8 mouse cellular contexts compared by ENCODE assay signal in the genomic region with DNA sequence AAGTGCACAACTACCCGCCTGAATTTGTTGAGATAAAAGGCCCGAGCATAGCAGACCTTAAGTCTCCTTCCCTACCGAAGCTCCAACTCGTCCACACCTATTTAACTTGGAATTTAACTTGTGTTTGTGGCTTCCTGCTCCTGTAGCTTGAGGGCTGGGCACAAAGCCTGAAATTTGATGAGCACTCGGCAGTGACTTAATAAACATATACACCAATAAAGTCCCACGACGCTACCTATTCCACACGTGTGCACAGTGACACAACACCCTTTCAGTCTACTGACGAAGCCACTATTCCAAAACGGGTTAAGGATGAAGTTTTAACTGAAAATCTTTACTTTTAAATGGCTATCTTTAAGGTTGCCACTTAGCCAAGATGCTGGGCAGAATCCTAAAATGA. TPM values are rescaled to one million over a fixed set of nuclear protein-coding genes. Genes with fewer than 3 reads are reported as not detected.
DNase-seq lines count a peak whose midpoint lies in the region; ATAC-seq and TF ChIP-seq lines count a peak whose summit lies in the region.

No protein-coding gene starts in this region.

- TF ChIP-seq RAD21 in CH12.LX (IDR thresholded peaks at IDR 0.05; ENCODE audit: low read depth, low read length) = no peak

- dilution Hi-C loops in CH12.LX (cut with MboI; ENCODE audit: extremely low pct_ligation_motif_present, extremely low pct_unique_long_range_greater_than_20kb, low sequenced_read_pairs) = no loop called here

- no peak for TF ChIP-seq EP300 in CH12.LX (IDR thresholded peaks at IDR 0.05; ENCODE audit: low read length)

- no peak for TF ChIP-seq CTCF in CH12.LX (conservative IDR thresholded peaks at IDR 0.05 in 1 of 2, IDR thresholded peaks at IDR 0.05 in 1 of 2; ENCODE audit: low read depth in 2 of 2, low read length in 2 of 2)
- no peak for TF ChIP-seq CTCF in forebrain, postnatal 0 days (IDR thresholded peaks at IDR 0.05; ENCODE audit: low read depth)

- H3K4me3 ChIP-seq in heart, embryonic 10.5 days = peak overlapping the region; percentile 78
- H3K4me3 ChIP-seq in CH12.LX (replicated peaks in 1 of 3; ENCODE audit: low read depth in 2 of 3, low read length in 2 of 3, poor library complexity in 1 of 3) (peak overlapping the region; percentile 72 to 98 (median 72)), macrophage (ENCODE audit: inconsistent target) (peak overlapping the region; percentile 75)
- peak overlapping the region; percentile 48 for H3K4me3 ChIP-seq in forebrain, postnatal 0 days (ENCODE audit: low read depth, low read length)

- TF ChIP-seq POLR2A in CH12.LX (IDR thresholded peaks at IDR 0.05; ENCODE audit: low read depth, low read length) = no peak

- in situ Hi-C loops in CH12.LX (cut with MboI; ENCODE audit: low pct_ligation_motif_present, low pct_unique_long_range_greater_than_20kb, low sequenced_read_pairs) = no loop called here

- peak overlapping the region; percentile 88; the same call in 1 of the 2 replicates for H3K27ac ChIP-seq in heart, embryonic 10.5 days
- H3K27ac ChIP-seq in CH12.LX (ENCODE audit: insufficient read depth, low read depth) (no peak overlapping the region), macrophage (peak overlapping the region; percentile 45; the same call in 1 of the 2 replicates)
- no peak overlapping the region for H3K27ac ChIP-seq in forebrain, postnatal 0 days (ENCODE audit: low read depth, low read length)

- H3K79me2 ChIP-seq in CH12.LX (replicated peaks; ENCODE audit: control insufficient read depth, extremely low read depth, insufficient read depth, poor library complexity, severe bottlenecking) (peaks cover 21% of the 10 kb centered on the region), macrophage (ENCODE audit: inconsistent target) (no peaks in the 10 kb centered on the region)

- no peaks in the 10 kb centered on the region for H3K9me3 ChIP-seq in heart, embryonic 10.5 days
- H3K9me3 ChIP-seq in CH12.LX (replicated peaks; ENCODE audit: low read length) = no peaks in the 10 kb centered on the region
- no peaks in the 10 kb centered on the region for H3K9me3 ChIP-seq in forebrain, postnatal 0 days (ENCODE audit: low read length)

- H3K4me1 ChIP-seq in heart, embryonic 10.5 days = peaks cover 14% of the 10 kb centered on the region
- H3K4me1 ChIP-seq in CH12.LX (ENCODE audit: control insufficient read depth in 1 of 2, insufficient read depth in 2 of 2) = peaks cover 4 to 26% of the 10 kb centered on the region in 2 experiments; a peak in 3 of 4 replicates
- H3K4me1 ChIP-seq in forebrain, postnatal 0 days (ENCODE audit: insufficient read depth) = peaks cover 7% of the 10 kb centered on the region

- peaks cover 35% of the 10 kb centered on the region for H3K36me3 ChIP-seq in heart, embryonic 10.5 days
- H3K36me3 ChIP-seq in CH12.LX (replicated peaks in 1 of 2; ENCODE audit: control insufficient read depth in 1 of 2, insufficient read depth in 1 of 2, low read length in 1 of 2) = peaks cover 28 to 40% of the 10 kb centered on the region in 2 experiments
- peaks cover 25% of the 10 kb centered on the region for H3K36me3 ChIP-seq in forebrain, postnatal 0 days (ENCODE audit: insufficient read depth)
- peaks cover 12% of the 10 kb centered on the region; the same call in 1 of the 2 replicates for H3K36me3 ChIP-seq in macrophage (ENCODE audit: inconsistent target)

- no peak for ATAC-seq in forebrain, postnatal 0 days

- 12% methylated on average over 10 of the region's 10 CpGs for whole genome bisulfite sequencing in heart, embryonic 10.5 days
- WGBS in forebrain, postnatal 0 days = 12% methylated on average over 10 of the region's 10 CpGs
- 2% methylated on average over 10 of the region's 10 CpGs for WGBS in macrophage (ENCODE audit: missing documents)

- peak overlapping the region; percentile 77 for H3K4me2 ChIP-seq in CH12.LX (ENCODE audit: insufficient read depth, low read depth, poor library complexity, severe bottlenecking)
- H3K4me2 ChIP-seq in forebrain, postnatal 0 days (ENCODE audit: low read depth) = peak overlapping the region; percentile 91

- H3K9ac ChIP-seq in CH12.LX (ENCODE audit: insufficient read depth, low read depth) = peak overlapping the region; percentile 61
- peak overlapping the region; percentile 70 for H3K9ac ChIP-seq in forebrain, postnatal 0 days

- DNase-seq in heart, embryonic 10.5 days (ENCODE audit: low spot score) = no peak
- no peak for DNase-seq in heart, adult 9 months (ENCODE audit: low spot score in 2 of 2)
- DNase-seq in CH12.LX (ENCODE audit: extremely low read depth) = no peak
- DNase-seq in forebrain, postnatal 0 days = no peak
- no peak for DNase-seq in right cerebral cortex, postnatal 10 days (ENCODE audit: low spot score in 2 of 2)
- DNase-seq in spleen, postnatal 4 days (ENCODE audit: low spot score in 2 of 2) = no peak
- DNase-seq in gastrocnemius, postnatal 25 days = no peak

- H3K27me3 ChIP-seq in heart, embryonic 10.5 days (ENCODE audit: insufficient read depth, poor library complexity, severe bottlenecking) = no peaks in the 10 kb centered on the region
- no peaks in the 10 kb centered on the region for H3K27me3 ChIP-seq in CH12.LX (replicated peaks)
- no peaks in the 10 kb centered on the region for H3K27me3 ChIP-seq in forebrain, postnatal 0 days (ENCODE audit: insufficient read depth, low read length)

TF ChIP-seq in CH12.LX, 34 proteins besides CTCF, POLR2A, EP300 and RAD21:
- TF ChIP-seq SMC3 (IDR thresholded peaks at IDR 0.05; ENCODE audit: low read depth, low read length) = no peak
- TF ChIP-seq GABPA (IDR thresholded peaks at IDR 0.05; ENCODE audit: insufficient replicate concordance, low read depth, low read length) = no peak
- no peak for TF ChIP-seq ETS1 (conservative IDR thresholded peaks at IDR 0.05; ENCODE audit: low read depth, low read length)
- no peak for TF ChIP-seq PAX5 (IDR thresholded peaks at IDR 0.05; ENCODE audit: low read length)
- no peak for TF ChIP-seq USF2 (conservative IDR thresholded peaks at IDR 0.05; ENCODE audit: low read depth, low read length)
- no peak for TF ChIP-seq MEF2A (IDR thresholded peaks at IDR 0.05; ENCODE audit: borderline replicate concordance, low read depth, low read length)

RNA-seq across cellular contexts. Expression of a gene that starts 0.7 kb away (rescaled TPM):
- polyA plus RNA-seq in heart, embryonic 10.5 days (2016; fragmentation: Nextera tagmentation; extraction: Ambion mirVana) = 17.6 and 22.2 TPM in 2 replicates
- total RNA-seq in CH12.LX (2012; rRNA removed) (22.8 and 31.5 TPM in 2 replicates), CH12.LX (2014; rRNA removed) (23.8 and 26.8 TPM in 2 replicates)
- polyA plus RNA-seq in CH12.LX (2012; ENCODE audit: insufficient read length, low read depth) (54.5 and 58.5 TPM in 2 replicates), macrophage (2018) (3.0 to 4.9 TPM (median 4.5 TPM) in 3 replicates)
- total RNA-seq in forebrain, postnatal 0 days (2014; rRNA removed) = 12.7 and 17.0 TPM in 2 replicates
- polyA plus RNA-seq in forebrain, postnatal 0 days (2015; fragmentation: Nextera tagmentation; extraction: Ambion mirVana) = 12.0 and 15.2 TPM in 2 replicates
- 10 to 100 TPM in 8 of 26 experiments, 1 to 10 TPM in 18; 1.1 to 27.0 (median 5.1) TPM for total RNA-seq in macrophage (2018; cell fraction: chromatin; rRNA removed)
- total RNA-seq in macrophage (2018; cell fraction: cytosol; rRNA removed) = 1 to 10 TPM in 25 of 26 experiments, under 1 TPM in 1; 0.96 to 6.5 (median 3.3) TPM
- total RNA-seq in macrophage (2018; cell fraction: nucleus; rRNA removed) = 10 to 100 TPM in 3 of 26 experiments, 1 to 10 TPM in 23; 1.8 to 19.2 (median 3.6) TPM
- 1 to 10 TPM; 5.5 to 6.5 TPM for total RNA-seq in gastrocnemius, postnatal 25 days (2021)

RNA-seq across cellular contexts. Expression of a gene that starts 22.7 kb away (rescaled TPM):
- 33.9 and 39.1 TPM in 2 replicates for polyA plus RNA-seq in heart, embryonic 10.5 days (2016; fragmentation: Nextera tagmentation; extraction: Ambion mirVana)
- 17.9 and 18.0 TPM in 2 replicates for total RNA-seq in CH12.LX (2012; rRNA removed)
- 38.5 and 46.0 TPM in 2 replicates for total RNA-seq in CH12.LX (2014; rRNA removed)
- polyA plus RNA-seq in CH12.LX (2012; ENCODE audit: insufficient read length, low read depth) = 36.8 and 43.4 TPM in 2 replicates
- total RNA-seq in forebrain, postnatal 0 days (2014; rRNA removed) = 34.9 and 40.0 TPM in 2 replicates
- 64.0 and 79.1 TPM in 2 replicates for polyA plus RNA-seq in forebrain, postnatal 0 days (2015; fragmentation: Nextera tagmentation; extraction: Ambion mirVana)
- total RNA-seq in macrophage (2018; cell fraction: chromatin; rRNA removed) = 100 to 1,000 TPM in 6 of 26 experiments, 10 to 100 TPM in 20; 23.2 to 128 (median 68.8) TPM
- 10 to 100 TPM; 36.2 to 71.7 (median 59.2) TPM for total RNA-seq in macrophage (2018; cell fraction: cytosol; rRNA removed)
- total RNA-seq in macrophage (2018; cell fraction: nucleus; rRNA removed) = 100 to 1,000 TPM in 1 of 26 experiments, 10 to 100 TPM in 25; 23.7 to 111 (median 46.9) TPM
- polyA plus RNA-seq in macrophage (2018) = 46.2 to 109 TPM (median 66.1 TPM) in 3 replicates
- total RNA-seq in gastrocnemius, postnatal 25 days (2021) = 10 to 100 TPM; 15.7 to 16.9 TPM

Comparison
In these comparisons a context has a peak if more than half of its experiments do, and no peak if none do; other contexts are left out.
1. H3K27ac ChIP-seq: peak in heart, embryonic 10.5 days (single experiment) and macrophage (single experiment); none in CH12.LX (single experiment) and forebrain, postnatal 0 days (single experiment).
2. Peak in every context shown above with its lines, with median percentiles within 50 percentile points of each other: H3K4me3 ChIP-seq.